Mouse (Mus musculus) 416B (cell line): ENCODE measurements at regions not wholly inside any gene's neighbourhood (a gene's known extent, or its start where the extent isn't known, plus 50 kb on each side); places are given as distances from the start of the nearest gene placed in this dataset.

Source experiments
- DNase-seq: peaks from one replicate; pipeline ENCODE4 v3.0.0; 2011; ENCODE audit warnings: low read depth

- no peak for DNase-seq
These were observed 464.3 kb downstream of the Ajap1 start for GRCm38 (mm10) chr4:153018138-153018921.

- DNase-seq: no peak
These were observed 464.8 kb downstream of the Ajap1 start for GRCm38 (mm10) chr4:153017816-153018137.

- no peak for DNase-seq
These were observed 479.3 kb downstream of the Ajap1 start for GRCm38 (mm10) chr4:153003338-153003737.

- DNase-seq: no peak
These were observed 480.1 kb downstream of the Ajap1 start for GRCm38 (mm10) chr4:153002516-153002915.

- DNase-seq: no peak
These were observed 480.9 kb downstream of the Ajap1 start for GRCm38 (mm10) chr4:153001761-153002160.

GRCm38 (mm10) chr4:152999526-152999925 is 483.1 kb downstream of the Ajap1 start:
- DNase-seq: no peak

GRCm38 (mm10) chr4:152997251-152997650 is 485.4 kb downstream of the Ajap1 start:
- no peak for DNase-seq

GRCm38 (mm10) chr4:152996641-152997040 is 486.0 kb downstream of the Ajap1 start:
- no peak for DNase-seq

- no peak for DNase-seq
These were observed 487.5 kb downstream of the Ajap1 start for GRCm38 (mm10) chr4:152995052-152995595.

- no peak for DNase-seq
These were observed 488.4 kb downstream of the Ajap1 start for GRCm38 (mm10) chr4:152994206-152994605.

GRCm38 (mm10) chr4:152990266-152990665 is 492.3 kb downstream of the Ajap1 start:
- no peak for DNase-seq

- no peak for DNase-seq
These were observed 494.9 kb downstream of the Ajap1 start for GRCm38 (mm10) chr4:152987726-152988125.

GRCm38 (mm10) chr4:152975012-152975675 is 497.5 kb upstream of the Kcnab2 start:
- no peak for DNase-seq

GRCm38 (mm10) chr4:152963001-152963400 is 485.3 kb upstream of the Kcnab2 start:
- no peak for DNase-seq

- no peak for DNase-seq
These were observed 484.5 kb upstream of the Kcnab2 start for GRCm38 (mm10) chr4:152962165-152962564.

GRCm38 (mm10) chr4:152961677-152962076 is 484.0 kb upstream of the Kcnab2 start:
- no peak for DNase-seq

- DNase-seq: no peak
These were observed 482.1 kb upstream of the Kcnab2 start for GRCm38 (mm10) chr4:152959627-152960230.

GRCm38 (mm10) chr4:152953237-152953974 is 475.7 kb upstream of the Kcnab2 start:
- no peak for DNase-seq

- DNase-seq: no peak
These were observed 471.3 kb upstream of the Kcnab2 start for GRCm38 (mm10) chr4:152948956-152949355.

GRCm38 (mm10) chr4:152941159-152941558 is 463.5 kb upstream of the Kcnab2 start:
- DNase-seq: no peak

GRCm38 (mm10) chr4:152936614-152937013 is 458.9 kb upstream of the Kcnab2 start:
- no peak for DNase-seq

GRCm38 (mm10) chr4:152935484-152935883 is 457.8 kb upstream of the Kcnab2 start:
- no peak for DNase-seq
